Comparison of ENCODE assay signal across 9 mouse cellular contexts in the genomic region with DNA sequence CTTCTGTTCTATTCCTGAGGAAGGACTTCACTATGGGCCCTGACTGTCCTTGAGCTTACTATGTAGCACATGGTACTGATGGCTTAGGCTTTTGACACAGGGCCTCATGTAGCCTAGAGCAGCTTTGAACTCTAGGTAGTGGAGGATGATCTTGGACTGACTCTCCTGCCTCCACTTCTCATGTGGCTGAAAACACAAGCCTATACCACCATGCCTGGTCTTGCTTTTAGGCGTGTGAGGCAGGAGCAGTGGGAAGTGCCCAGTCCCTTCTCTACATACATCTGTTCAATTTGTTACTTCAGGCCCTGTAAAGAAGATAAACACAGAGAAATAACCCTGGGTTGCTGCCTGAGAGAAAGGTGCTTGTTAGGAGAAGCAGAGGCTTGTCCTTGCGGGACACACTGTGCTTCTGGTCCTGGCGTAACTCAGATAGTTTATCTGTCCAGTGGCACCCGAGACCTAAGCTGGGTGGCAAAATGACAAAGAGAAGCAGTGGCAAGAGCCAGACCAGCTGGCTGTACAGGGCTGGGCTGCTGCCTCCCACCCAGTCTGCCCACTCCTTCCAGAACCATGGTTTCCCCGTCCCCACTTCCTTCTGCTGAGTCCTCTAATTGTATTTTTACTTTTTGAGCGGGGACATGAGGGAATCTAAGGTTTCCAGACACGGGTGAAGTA. TPM values are rescaled to one million over a fixed set of nuclear protein-coding genes. Genes with fewer than 3 reads are reported as not detected.
DNase-seq lines count a peak whose midpoint lies in the region; ATAC-seq and TF ChIP-seq lines count a peak whose summit lies in the region.
"Had no signal": no experiment of that assay in that cellular context is flagged by ENCODE, and none has a peak within 500 bp of the region (broad histone marks: within the 10 kb centered on the region; RNA-seq: fewer than 3 reads in every experiment).

No protein-coding gene starts in this region.

- peaks cover 11% of the 10 kb centered on the region for H3K4me1 ChIP-seq in brown adipose tissue, adult 24 weeks (ENCODE audit: control insufficient read depth, insufficient read depth, insufficient read length, low read length)
- H3K4me1 ChIP-seq in heart, embryonic 16.5 days (ENCODE audit: control insufficient read depth, insufficient read depth, low read length): peaks cover 12% of the 10 kb centered on the region

- no peaks in the 10 kb centered on the region for H3K9me3 ChIP-seq in heart, embryonic 16.5 days (replicated peaks; ENCODE audit: control insufficient read depth, low read length)

- H3K27me3 ChIP-seq in heart, embryonic 16.5 days (ENCODE audit: control insufficient read depth, insufficient read depth, low read length): no peaks in the 10 kb centered on the region
- H3K27me3 ChIP-seq: CH12.LX had no signal

- H3K27ac ChIP-seq in gastrocnemius, adult 2 months: peak overlapping the region; percentile 85
- H3K27ac ChIP-seq in brown adipose tissue, adult 24 weeks (replicated peaks; ENCODE audit: low read depth, low read length): 0 out of 2 replicates have a peak overlapping the region, but pooled peaks have one; percentile 5
- peak overlapping the region; percentile 26 for H3K27ac ChIP-seq in heart, embryonic 16.5 days (ENCODE audit: low read length)

- 35% methylated on average over 7 of the region's 7 CpGs for WGBS in heart, embryonic 16.5 days

- H3K9ac ChIP-seq in heart, embryonic 16.5 days (ENCODE audit: low read length): no peak overlapping the region

- DNase-seq in gastrocnemius, adult 2 months: peak; percentile 66
- no peak for DNase-seq in gastrocnemius, postnatal 10 days
- peak; percentile 17 to 74 for DNase-seq in lung, postnatal 4 days
- no peak for DNase-seq in cerebellum, postnatal 4 days (ENCODE audit: low spot score in 2 of 2)
- DNase-seq in cerebellum, adult 11-12 months: no peak
- DNase-seq in layer of hippocampus, adult 9-10 months (ENCODE audit: low spot score): no peak

- no peak for TF ChIP-seq CTCF in gastrocnemius, adult 2 months (IDR thresholded peaks at IDR 0.05)

- no peak for ATAC-seq in heart, embryonic 16.5 days (replicated peaks; ENCODE audit: extremely low read depth, insufficient read depth, low FRiP score)

- H3K4me3 ChIP-seq in gastrocnemius, adult 2 months: no peak overlapping the region
- no peak overlapping the region for H3K4me3 ChIP-seq in brown adipose tissue, adult 24 weeks (ENCODE audit: insufficient read depth, low read depth, low read length)
- no peak overlapping the region for H3K4me3 ChIP-seq in heart, embryonic 16.5 days (ENCODE audit: low read length)

- H3K4me2 ChIP-seq in heart, embryonic 16.5 days (ENCODE audit: low read depth, low read length): no peak overlapping the region

- intact Hi-C loops in gastrocnemius, adult 2 months (cut with DNase I): no loop called here

- H3K36me3 ChIP-seq in heart, embryonic 16.5 days (ENCODE audit: control insufficient read depth, insufficient read depth): no peaks in the 10 kb centered on the region

RNA-seq across cellular contexts. Expression of gene Mat2a, which starts 14.9 kb away (rescaled TPM):
- 100 to 1,000 TPM; 130 to 164 TPM for total RNA-seq in gastrocnemius, adult 2 months (2021)
- 100 to 1,000 TPM; 200 to 249 TPM for total RNA-seq in gastrocnemius, postnatal 10 days (2021)
- polyA plus RNA-seq in brown adipose tissue, adult 24 weeks (2012; ENCODE audit: insufficient read depth, insufficient read length, missing spikeins): 103 and 104 TPM in 2 replicates
- 305 and 318 TPM in 2 replicates for polyA plus RNA-seq in heart, embryonic 16.5 days (2015; fragmentation: Nextera tagmentation; extraction: Ambion mirVana)

RNA-seq across cellular contexts. Expression of gene Ggcx, which starts 40.1 kb away (rescaled TPM):
- total RNA-seq in gastrocnemius, adult 2 months (2021): 10 to 100 TPM; 12.2 to 17.3 TPM
- total RNA-seq in gastrocnemius, postnatal 10 days (2021): 10 to 100 TPM; 15.1 to 21.9 TPM
- polyA plus RNA-seq in brown adipose tissue, adult 24 weeks (2012; ENCODE audit: insufficient read depth, insufficient read length, missing spikeins): 17.3 and 19.4 TPM in 2 replicates
- 28.9 and 29.5 TPM in 2 replicates for polyA plus RNA-seq in heart, embryonic 16.5 days (2015; fragmentation: Nextera tagmentation; extraction: Ambion mirVana)

Comparison
In these comparisons a context has a peak if more than half of its experiments do, and no peak if none do; other contexts are left out.
1. DNase-seq: peak in gastrocnemius, adult 2 months (single experiment) and lung, postnatal 4 days (2 of 2); none in gastrocnemius, postnatal 10 days (single experiment), cerebellum, postnatal 4 days (0 of 2), cerebellum, adult 11-12 months (single experiment) and layer of hippocampus, adult 9-10 months (single experiment).
2. H3K27ac ChIP-seq: peak in every context shown above with its lines; median percentile 85 in gastrocnemius, adult 2 months; 26 in heart, embryonic 16.5 days; 5 in brown adipose tissue, adult 24 weeks.